Mouse (Mus musculus) midbrain, embryonic 11.5 days (tissue): ENCODE results near the gene Insl5. TPM values are rescaled to one million over a fixed set of nuclear protein-coding genes. Genes with fewer than 3 reads are reported as not detected.

Experiments used
- ATAC-seq: fragments of 200-750 bp; cut with Nextera tagmentation; 2 replicates; pipeline ENCODE4 v1.8.0; 2017; ENCODE audit warnings: moderate TSS enrichment, moderate library complexity; ENCODE audit not compliant: low FRiP score
- DNase-seq: peaks from one replicate; pipeline ENCODE4 v3.0.0; 2015; ENCODE audit warnings: low spot score; ENCODE audit errors: missing footprints
- H3K27ac ChIP-seq: fragments of 300-500 bp; sonication (generic); 2 replicates; pipeline ENCODE4 v1.5.1; 2014; ENCODE audit warnings: low read depth, low read length
- H3K27me3 ChIP-seq: fragments of 300-500 bp; sonication (generic); 2 replicates; pipeline ENCODE4 v1.6.1; 2014; ENCODE audit warnings: mild to moderate bottlenecking, low read length, moderate library complexity, mixed read lengths; ENCODE audit not compliant: control insufficient read depth, insufficient read depth
- H3K36me3 ChIP-seq: fragments of 300-500 bp; sonication (generic); 2 replicates; pipeline ENCODE4 v1.6.1; 2014; ENCODE audit warnings: mild to moderate bottlenecking, low read length, moderate library complexity, mixed read lengths; ENCODE audit not compliant: control insufficient read depth, insufficient read depth
- H3K4me1 ChIP-seq: fragments of 300-500 bp; sonication (generic); 2 replicates; pipeline ENCODE4 v1.6.1; 2014; ENCODE audit warnings: low read length; ENCODE audit not compliant: control insufficient read depth, insufficient read depth
- H3K4me2 ChIP-seq: fragments of 300-500 bp; sonication (generic); 2 replicates; pipeline ENCODE4 v1.6.1; 2014; ENCODE audit warnings: mild to moderate bottlenecking, moderate library complexity
- H3K4me3 ChIP-seq: fragments of 300-500 bp; sonication (generic); 2 replicates; pipeline ENCODE4 v1.5.1; 2014; ENCODE audit warnings: low read depth, low read length
- H3K9ac ChIP-seq: fragments of 300-500 bp; sonication (generic); 2 replicates; pipeline ENCODE4 v1.6.1; 2014; ENCODE audit warnings: low read length
- H3K9me3 ChIP-seq: fragments of 300-500 bp; sonication (generic); 2 replicates; pipeline ENCODE4 v1.6.1; 2016; ENCODE audit warnings: low read length; ENCODE audit not compliant: control insufficient read depth
- WGBS: fragments of 180-500 bp; shearing (Covaris S2); extraction: QIAGEN DNeasy Blood & Tissue Kit; methylation state at CpG from one replicate; pipeline ENCODE4 v1.1.7; 2014; 5-methylcytosine and 5-hydroxymethylcytosine counted together
- polyA plus RNA-seq: library from polyadenylated mRNA; unstranded; fragments of >200 nt; fragmentation: Nextera tagmentation; extraction: Ambion mirVana; gene quantifications from 2 replicates; pipeline ENCODE4 v1.2.1, GENCODE M21; 2014

The Insl5 gene
- polyA plus RNA-seq, 1 experiment from 2014 or later = 0.23 TPM

GRCm38 (mm10) chr4:103005190-103005945 lies 21.3 kb downstream of the Insl5 start:
- 73% methylated on average over 15 of the region's 15 CpGs for WGBS
- Histone ChIP-seq H3K27me3 (no peaks in the 10 kb centered on the region), H3K9ac (no peak overlapping the region), H3K9me3 (no peaks in the 10 kb centered on the region), H3K4me2 (no peak overlapping the region), H3K4me1 (peaks cover 9% of the 10 kb centered on the region; the same call in 1 of the 2 replicates), H3K36me3 (no peaks in the 10 kb centered on the region), H3K4me3 (no peak overlapping the region), H3K27ac (no peak overlapping the region)
- DNase-seq (no peak), ATAC-seq (no peak)

GRCm38 (mm10) chr4:103004681-103005080 lies 22.0 kb downstream of the Insl5 start:
- Histone ChIP-seq H3K27me3 (no peaks in the 10 kb centered on the region), H3K27ac (no peak overlapping the region), H3K9me3 (no peaks in the 10 kb centered on the region), H3K4me1 (peaks cover 9% of the 10 kb centered on the region; the same call in 1 of the 2 replicates), H3K4me2 (no peak overlapping the region), H3K36me3 (no peaks in the 10 kb centered on the region), H3K9ac (no peak overlapping the region), H3K4me3 (no peak overlapping the region)
- DNase-seq = no peak
- ATAC-seq = no peak
- WGBS = 93% methylated on average over 4 of the region's 4 CpGs

GRCm38 (mm10) chr4:102991685-102992084 lies 35.0 kb downstream of the Insl5 start:
- Histone ChIP-seq H3K4me3 (no peak overlapping the region), H3K9ac (no peak overlapping the region), H3K27ac (no peak overlapping the region), H3K4me2 (no peak overlapping the region), H3K9me3 (no peaks in the 10 kb centered on the region), H3K4me1 (no peaks in the 10 kb centered on the region), H3K27me3 (no peaks in the 10 kb centered on the region), H3K36me3 (no peaks in the 10 kb centered on the region)
- no peak for DNase-seq
- ATAC-seq = no peak
- 68% methylated on average over 3 of the region's 3 CpGs for WGBS

DNA sequence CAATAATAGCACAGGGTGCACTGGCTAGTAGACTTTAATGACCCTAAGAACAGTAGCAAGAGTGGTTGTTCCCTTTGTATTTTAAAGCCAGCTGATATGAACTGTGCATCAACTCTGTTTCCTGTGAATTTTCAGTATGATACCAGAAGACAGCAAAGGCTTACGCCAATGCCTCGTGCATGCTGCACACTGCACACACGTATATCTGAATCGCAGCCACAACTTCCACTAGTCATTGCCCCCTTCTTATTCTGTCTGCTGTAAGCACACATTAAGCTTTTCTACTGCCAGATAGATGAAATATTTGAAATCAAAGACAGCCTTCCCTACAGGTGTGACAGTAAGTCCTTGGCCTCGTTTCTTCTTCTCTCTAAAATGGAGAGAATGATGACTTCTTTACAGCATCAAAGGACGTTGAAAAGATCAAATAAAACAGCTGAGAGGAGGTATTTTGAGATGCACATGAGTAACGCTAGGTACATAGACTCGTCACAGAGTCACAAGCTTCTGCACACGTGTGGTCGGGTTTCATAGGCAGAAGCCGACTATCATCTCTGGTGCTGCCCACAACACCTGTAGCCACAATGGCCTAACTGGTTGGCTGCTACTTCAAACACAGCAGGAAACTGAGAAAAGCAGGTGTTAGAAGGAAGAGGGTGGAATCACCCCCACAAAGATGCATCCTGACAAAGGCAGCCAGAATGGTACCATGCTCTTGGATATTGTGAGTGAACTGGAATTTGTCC lies 35.9 kb downstream of the Insl5 start:
- DNase-seq (peak; percentile 49), ATAC-seq (no peak)
- H3K36me3 ChIP-seq = no peaks in the 10 kb centered on the region
- H3K4me3 ChIP-seq = no peak overlapping the region
- no peak overlapping the region for H3K4me2 ChIP-seq
- no peaks in the 10 kb centered on the region for H3K4me1 ChIP-seq
- 88% methylated on average over 11 of the region's 11 CpGs for WGBS
- no peak overlapping the region for H3K27ac ChIP-seq
- H3K9me3 ChIP-seq = no peaks in the 10 kb centered on the region
- no peaks in the 10 kb centered on the region for H3K27me3 ChIP-seq
- no peak overlapping the region for H3K9ac ChIP-seq

- Histone ChIP-seq H3K9ac (no peak overlapping the region), H3K4me1 (no peaks in the 10 kb centered on the region), H3K4me3 (no peak overlapping the region), H3K27ac (no peak overlapping the region), H3K27me3 (no peaks in the 10 kb centered on the region), H3K4me2 (no peak overlapping the region), H3K36me3 (no peaks in the 10 kb centered on the region), H3K9me3 (no peaks in the 10 kb centered on the region)
- ATAC-seq (no peak), DNase-seq (no peak)
- 80% methylated on average over 4 of the region's 4 CpGs for WGBS
Measured at GRCm38 (mm10) chr4:102990016-102990415, 36.6 kb downstream of the Insl5 start.

DNA sequence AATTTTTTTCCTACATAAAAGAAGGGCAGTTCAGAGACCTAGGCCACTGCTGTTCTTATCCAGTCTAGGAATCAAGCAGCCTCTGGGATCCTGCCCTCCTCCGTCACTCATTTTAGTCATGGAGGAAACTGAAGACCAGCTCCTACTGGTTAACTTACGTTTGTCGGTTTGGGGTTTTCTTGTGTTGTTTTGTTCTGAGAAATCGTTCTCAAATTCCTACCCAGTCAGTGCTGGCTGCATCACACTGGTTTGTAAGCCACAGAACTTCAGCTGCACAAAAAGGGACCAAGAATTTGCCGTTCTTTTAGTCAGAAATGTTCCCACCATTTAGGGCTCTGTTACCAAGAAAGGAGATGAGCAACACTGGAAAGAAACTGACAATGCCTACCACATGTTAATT lies 37.3 kb downstream of the Insl5 start:
- no peak overlapping the region for H3K4me2 ChIP-seq
- WGBS = 78% methylated on average over 5 of the region's 5 CpGs

DNA sequence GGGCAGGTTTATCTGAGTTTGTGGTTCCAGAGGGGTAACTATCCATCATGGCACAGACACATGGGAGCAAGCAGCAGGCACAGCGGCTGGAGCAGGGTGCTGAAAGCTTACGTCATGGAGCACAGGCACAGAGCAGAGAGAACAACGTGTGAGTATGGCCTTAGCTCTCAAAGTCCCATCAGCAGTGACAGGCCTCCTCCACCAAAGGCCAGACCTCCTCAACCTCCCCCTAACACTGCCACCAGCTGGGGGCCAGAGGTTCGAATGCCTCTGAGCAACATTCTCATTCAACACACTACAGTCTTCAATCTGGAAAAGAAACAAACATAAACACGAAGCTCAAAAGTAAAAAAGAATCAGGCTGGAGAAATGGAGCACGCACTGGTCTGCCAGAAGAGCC lies 38.1 kb downstream of the Insl5 start:
- H3K36me3 ChIP-seq = no peaks in the 10 kb centered on the region
- 87% methylated on average over 6 of the region's 6 CpGs for WGBS
- no peak overlapping the region for H3K9ac ChIP-seq

More for the DNA sequence above, 37.3 kb downstream of the Insl5 start:
- H3K27me3 ChIP-seq = no peaks in the 10 kb centered on the region
- no peak overlapping the region for H3K9ac ChIP-seq
- H3K4me1 ChIP-seq = no peaks in the 10 kb centered on the region
- no peaks in the 10 kb centered on the region for H3K9me3 ChIP-seq
- no peak for DNase-seq
- no peak for ATAC-seq
- H3K4me3 ChIP-seq = no peak overlapping the region
- no peaks in the 10 kb centered on the region for H3K36me3 ChIP-seq
- H3K27ac ChIP-seq = no peak overlapping the region

GRCm38 (mm10) chr4:102987756-102988155 lies 38.9 kb downstream of the Insl5 start:
- Histone ChIP-seq H3K4me1 (no peaks in the 10 kb centered on the region), H3K9me3 (no peaks in the 10 kb centered on the region), H3K4me3 (no peak overlapping the region), H3K9ac (no peak overlapping the region), H3K4me2 (no peak overlapping the region), H3K27ac (no peak overlapping the region), H3K36me3 (no peaks in the 10 kb centered on the region), H3K27me3 (no peaks in the 10 kb centered on the region)
- no peak for DNase-seq
- whole genome bisulfite sequencing = 72% methylated on average over 2 of the region's 2 CpGs
- ATAC-seq = no peak

More for the DNA sequence above, 38.1 kb downstream of the Insl5 start:
- DNase-seq (no peak), ATAC-seq (no peak)
- H3K27me3 ChIP-seq = no peaks in the 10 kb centered on the region
- H3K4me3 ChIP-seq = no peak overlapping the region
- no peak overlapping the region for H3K27ac ChIP-seq
- no peaks in the 10 kb centered on the region for H3K9me3 ChIP-seq
- no peak overlapping the region for H3K4me2 ChIP-seq
- no peaks in the 10 kb centered on the region for H3K4me1 ChIP-seq

GRCm38 (mm10) chr4:102987325-102987724 lies 39.3 kb downstream of the Insl5 start:
- H3K9ac ChIP-seq = no peak overlapping the region
- DNase-seq (no peak), ATAC-seq (0 out of 2 replicates have a peak, but pooled peaks have one; percentile 62)
- no peaks in the 10 kb centered on the region for H3K36me3 ChIP-seq
- WGBS = 45% methylated on average over 4 of the region's 4 CpGs
- no peaks in the 10 kb centered on the region for H3K4me1 ChIP-seq
- no peaks in the 10 kb centered on the region for H3K9me3 ChIP-seq
- no peaks in the 10 kb centered on the region for H3K27me3 ChIP-seq
- H3K4me3 ChIP-seq = no peak overlapping the region
- H3K4me2 ChIP-seq = no peak overlapping the region
- no peak overlapping the region for H3K27ac ChIP-seq
